19 mouse cellular contexts compared by ENCODE assay signal in the genomic region with DNA sequence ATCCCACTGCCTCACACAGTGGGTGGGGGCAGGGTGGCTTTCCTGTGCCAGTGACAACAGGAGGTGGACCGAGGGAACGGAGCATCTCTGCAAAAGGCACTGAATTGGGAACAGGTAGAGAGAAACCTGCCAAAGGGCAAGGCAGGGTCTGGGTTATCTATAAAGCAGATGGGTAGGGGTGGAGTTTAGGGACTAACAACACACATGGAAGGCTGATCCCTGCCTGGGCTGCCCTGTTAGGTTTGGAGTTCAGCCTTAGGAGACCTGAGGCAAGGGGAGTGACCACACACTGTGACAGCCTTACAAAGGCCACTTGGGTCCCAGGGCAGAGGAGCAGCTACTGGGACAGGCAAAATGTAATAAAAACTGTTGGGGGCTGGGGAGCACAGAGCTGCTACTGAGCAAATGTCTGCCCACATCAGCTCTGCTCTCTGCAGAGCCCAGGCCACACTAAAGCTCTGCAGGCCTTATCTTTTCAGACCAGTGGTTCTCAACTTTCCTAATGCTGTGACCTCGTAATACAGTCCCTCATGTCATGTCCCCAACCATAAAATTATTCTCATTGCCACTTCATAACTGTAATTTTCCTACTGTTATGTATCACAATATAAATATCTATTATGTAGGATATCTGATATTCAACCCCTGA. TPM values are rescaled to one million over a fixed set of nuclear protein-coding genes. Genes with fewer than 3 reads are reported as not detected.
A peak's percentile ranks its signal among the peaks of the same experiment; 100 is the strongest.
DNase-seq lines count a peak whose midpoint lies in the region; ATAC-seq and TF ChIP-seq lines count a peak whose summit lies in the region.
"Had no signal": no experiment of that assay in that cellular context is flagged by ENCODE, and none has a peak within 500 bp of the region (broad histone marks: within the 10 kb centered on the region; RNA-seq: fewer than 3 reads in every experiment).

No protein-coding gene starts in this region.

- no peak overlapping the region for H3K4me2 ChIP-seq in hindbrain, embryonic 12.5 days (replicated peaks)
- H3K4me2 ChIP-seq in hindbrain, embryonic 13.5 days, result no peak overlapping the region
- H3K4me2 ChIP-seq in liver, embryonic 14.5 days (ENCODE audit: low read depth), result peak overlapping the region; percentile 44
- H3K4me2 ChIP-seq in stomach, postnatal 0 days (replicated peaks; ENCODE audit: low read depth), result no peak overlapping the region
- H3K4me2 ChIP-seq: forebrain, embryonic 13.5 days; hindbrain, embryonic 15.5 days had no signal

- H3K4me3 ChIP-seq in hindbrain, embryonic 12.5 days, result no peak overlapping the region
- no peak overlapping the region for H3K4me3 ChIP-seq in hindbrain, embryonic 13.5 days
- H3K4me3 ChIP-seq in liver, embryonic 14.5 days (ENCODE audit: insufficient read depth in 1 of 2, low read depth in 2 of 2, low read length in 2 of 2), result no peak overlapping the region
- H3K4me3 ChIP-seq in stomach, postnatal 0 days (ENCODE audit: low read depth, low read length), result no peak overlapping the region
- H3K4me3 ChIP-seq: embryonic facial prominence, embryonic 10.5 days; forebrain, embryonic 13.5 days; heart, embryonic 10.5 days; hindbrain, embryonic 15.5 days had no signal

- peak; percentile 42 for TF ChIP-seq EP300 in liver, embryonic 14.5 days (IDR thresholded peaks at IDR 0.05; ENCODE audit: low read depth)
- TF ChIP-seq EP300 in stomach, postnatal 0 days (optimal IDR thresholded peaks at IDR 0.05), result no peak

- ATAC-seq in hindbrain, embryonic 12.5 days (ENCODE audit: low FRiP score), result no peak
- no peak for ATAC-seq in hindbrain, embryonic 13.5 days (ENCODE audit: low FRiP score)
- peak; percentile 59 for ATAC-seq in liver, embryonic 14.5 days (ENCODE audit: insufficient read depth)
- ATAC-seq in stomach, postnatal 0 days (ENCODE audit: low FRiP score, low TSS enrichment), result no peak
- ATAC-seq: forebrain, embryonic 13.5 days; forebrain, postnatal 0 days had no signal

- peaks cover 36% of the 10 kb centered on the region for H3K27me3 ChIP-seq in hindbrain, embryonic 12.5 days
- peaks cover 49% of the 10 kb centered on the region for H3K27me3 ChIP-seq in hindbrain, embryonic 13.5 days
- peaks cover 35% of the 10 kb centered on the region for H3K27me3 ChIP-seq in liver, embryonic 14.5 days (ENCODE audit: control insufficient read depth, insufficient read depth, low read length)
- H3K27me3 ChIP-seq in stomach, postnatal 0 days (ENCODE audit: control insufficient read depth, insufficient read depth, low read length), result no peaks in the 10 kb centered on the region

- TF ChIP-seq CTCF in liver, embryonic 14.5 days (IDR thresholded peaks at IDR 0.05; ENCODE audit: low read depth), result no peak
- TF ChIP-seq CTCF in stomach, postnatal 0 days (IDR thresholded peaks at IDR 0.05; ENCODE audit: low read depth), result no peak

- H3K4me1 ChIP-seq in hindbrain, embryonic 12.5 days, result peaks cover 50% of the 10 kb centered on the region
- H3K4me1 ChIP-seq in hindbrain, embryonic 13.5 days (replicated peaks), result peaks cover 33% of the 10 kb centered on the region
- H3K4me1 ChIP-seq in liver, embryonic 14.5 days (replicated peaks; ENCODE audit: control insufficient read depth in 2 of 2, insufficient read depth in 2 of 2, low read length in 1 of 2), result peaks cover 20 to 50% of the 10 kb centered on the region in 2 experiments
- no peaks in the 10 kb centered on the region for H3K4me1 ChIP-seq in stomach, postnatal 0 days (replicated peaks; ENCODE audit: control insufficient read depth, insufficient read depth)

- no peaks in the 10 kb centered on the region for H3K9me3 ChIP-seq in hindbrain, embryonic 12.5 days (replicated peaks)
- H3K9me3 ChIP-seq in hindbrain, embryonic 13.5 days, result no peaks in the 10 kb centered on the region
- no peaks in the 10 kb centered on the region for H3K9me3 ChIP-seq in liver, embryonic 14.5 days (ENCODE audit: control insufficient read depth, low read length)
- H3K9me3 ChIP-seq in stomach, postnatal 0 days (ENCODE audit: control insufficient read depth, low read length), result no peaks in the 10 kb centered on the region
- H3K9me3 ChIP-seq: embryonic facial prominence, embryonic 10.5 days; forebrain, embryonic 13.5 days; heart, embryonic 10.5 days; hindbrain, embryonic 15.5 days had no signal

- no peaks in the 10 kb centered on the region for H3K36me3 ChIP-seq in hindbrain, embryonic 12.5 days
- no peaks in the 10 kb centered on the region for H3K36me3 ChIP-seq in hindbrain, embryonic 13.5 days
- H3K36me3 ChIP-seq in liver, embryonic 14.5 days (replicated peaks; ENCODE audit: control insufficient read depth, insufficient read depth, low read depth), result no peaks in the 10 kb centered on the region
- no peaks in the 10 kb centered on the region for H3K36me3 ChIP-seq in stomach, postnatal 0 days (ENCODE audit: control insufficient read depth, insufficient read depth, low read length)
- H3K36me3 ChIP-seq: embryonic facial prominence, embryonic 10.5 days; heart, embryonic 10.5 days; hindbrain, embryonic 15.5 days had no signal

- no peak overlapping the region for H3K27ac ChIP-seq in hindbrain, embryonic 12.5 days
- no peak overlapping the region for H3K27ac ChIP-seq in hindbrain, embryonic 13.5 days
- peak overlapping the region; percentile 28 for H3K27ac ChIP-seq in liver, embryonic 14.5 days
- H3K27ac ChIP-seq in stomach, postnatal 0 days (replicated peaks), result no peak overlapping the region
- H3K27ac ChIP-seq: heart, embryonic 10.5 days; hindbrain, embryonic 15.5 days had no signal

- peak; percentile 18 for DNase-seq in liver
- no peak for DNase-seq in liver, embryonic 14.5 days (ENCODE audit: low read depth in 3 of 3, low spot score in 3 of 3)
- no peak for DNase-seq in layer of hippocampus, postnatal 36 days
- DNase-seq in stomach, postnatal 0 days (ENCODE audit: low spot score), result no peak
- DNase-seq in thymus, postnatal 14 days, result no peak
- DNase-seq: adrenal gland, adult 2 months; adrenal gland, postnatal 25 days; cerebellum, adult 18-20 months; cerebellum, adult 9-11 months; forebrain, postnatal 0 days; gastrocnemius, postnatal 36 days; heart, adult 18-20 months; heart, postnatal 10 days had no signal

- peak overlapping the region; percentile 32; the same call in 1 of the 2 replicates for H3K9ac ChIP-seq in hindbrain, embryonic 12.5 days
- H3K9ac ChIP-seq in hindbrain, embryonic 13.5 days, result no peak overlapping the region
- 0 out of 2 replicates have a peak overlapping the region, but pooled peaks have one; percentile 14 for H3K9ac ChIP-seq in liver, embryonic 14.5 days (replicated peaks)
- no peak overlapping the region for H3K9ac ChIP-seq in stomach, postnatal 0 days (ENCODE audit: low read length)
- H3K9ac ChIP-seq: forebrain, embryonic 13.5 days; forebrain, postnatal 0 days; hindbrain, embryonic 15.5 days had no signal

- 76% methylated on average over 3 of the region's 3 CpGs for WGBS in hindbrain, embryonic 12.5 days
- WGBS in hindbrain, embryonic 13.5 days, result 82% methylated on average over 3 of the region's 3 CpGs
- 29% methylated on average over 3 of the region's 3 CpGs for WGBS in liver, embryonic 14.5 days (ENCODE audit: insufficient replicate concordance)
- 82% methylated on average over 3 of the region's 3 CpGs for WGBS in stomach, postnatal 0 days

RNA-seq across cellular contexts. Expression of a gene that starts 5.2 kb away (rescaled TPM):
- polyA plus RNA-seq in hindbrain, embryonic 12.5 days (2016; fragmentation: Nextera tagmentation; extraction: Ambion mirVana), result 22.7 and 30.2 TPM in 2 replicates
- polyA plus RNA-seq in hindbrain, embryonic 13.5 days (2015; fragmentation: Nextera tagmentation; extraction: Ambion mirVana), result 13.2 and 18.6 TPM in 2 replicates
- 1.7 and 2.0 TPM in 2 replicates for polyA plus RNA-seq in liver, embryonic 14.5 days (2012; rRNA removed)
- polyA plus RNA-seq in liver, embryonic 14.5 days (2014; fragmentation: Nextera tagmentation; extraction: Ambion mirVana), result 2.8 and 3.0 TPM in 2 replicates
- 100 to 1,000 TPM in 1 of 2 experiments, 10 to 100 TPM in 1; 89.3 to 104 TPM for total RNA-seq in layer of hippocampus, postnatal 36 days (2021)
- 3.1 and 3.9 TPM in 2 replicates for polyA plus RNA-seq in stomach, postnatal 0 days (2015; fragmentation: Nextera tagmentation; extraction: Ambion mirVana)

RNA-seq across cellular contexts. Expression of a gene that starts 10.4 kb away (rescaled TPM):
- polyA plus RNA-seq in hindbrain, embryonic 12.5 days (2016; fragmentation: Nextera tagmentation; extraction: Ambion mirVana), result 40.1 and 44.6 TPM in 2 replicates
- polyA plus RNA-seq in hindbrain, embryonic 13.5 days (2015; fragmentation: Nextera tagmentation; extraction: Ambion mirVana), result 36.9 and 38.5 TPM in 2 replicates
- polyA plus RNA-seq in liver, embryonic 14.5 days (2012; rRNA removed), result 21.8 and 23.8 TPM in 2 replicates
- 31.6 and 36.8 TPM in 2 replicates for polyA plus RNA-seq in liver, embryonic 14.5 days (2014; fragmentation: Nextera tagmentation; extraction: Ambion mirVana)
- total RNA-seq in layer of hippocampus, postnatal 36 days (2021), result 10 to 100 TPM; 29.9 to 34.9 TPM
- 47.2 and 48.6 TPM in 2 replicates for polyA plus RNA-seq in stomach, postnatal 0 days (2015; fragmentation: Nextera tagmentation; extraction: Ambion mirVana)

RNA-seq across cellular contexts. Expression of a gene that starts 40.5 kb away (rescaled TPM):
- polyA plus RNA-seq in hindbrain, embryonic 12.5 days (2016; fragmentation: Nextera tagmentation; extraction: Ambion mirVana), result 139 and 147 TPM in 2 replicates
- polyA plus RNA-seq in hindbrain, embryonic 13.5 days (2015; fragmentation: Nextera tagmentation; extraction: Ambion mirVana), result 115 and 119 TPM in 2 replicates
- polyA plus RNA-seq in liver, embryonic 14.5 days (2012; rRNA removed), result 35.3 and 43.4 TPM in 2 replicates
- polyA plus RNA-seq in liver, embryonic 14.5 days (2014; fragmentation: Nextera tagmentation; extraction: Ambion mirVana), result 45.3 and 55.7 TPM in 2 replicates
- total RNA-seq in layer of hippocampus, postnatal 36 days (2021), result 10 to 100 TPM; 67.8 to 74.8 TPM
- 36.5 and 38.3 TPM in 2 replicates for polyA plus RNA-seq in stomach, postnatal 0 days (2015; fragmentation: Nextera tagmentation; extraction: Ambion mirVana)

Comparison
In these comparisons a context has a peak if more than half of its experiments do, and no peak if none do; other contexts are left out.
1. H3K9ac ChIP-seq: peak in hindbrain, embryonic 12.5 days (single experiment) and liver, embryonic 14.5 days (single experiment); none in hindbrain, embryonic 13.5 days (single experiment) and stomach, postnatal 0 days (single experiment).